Mouse (Mus musculus) megakaryocyte, embryonic 14.5 days (primary cell): ENCODE data around the gene Ccl11.

Experiments used
- FLI1 ChIP-seq: IDR thresholded peaks from 2 replicates; pipeline ENCODE4 v1.6.1; 2012; ENCODE audit warnings: low read length, inconsistent platforms, mixed read lengths
- GATA1 ChIP-seq: IDR thresholded peaks from 3 replicates; pipeline ENCODE4 v1.6.1; 2012; ENCODE audit warnings: mixed read lengths, low read length, inconsistent platforms, borderline replicate concordance

GRCm38 (mm10) chr11:82039132-82039660 lies 18.4 kb upstream of the Ccl11 start:
- no peak for TF ChIP-seq GATA1
- no peak for TF ChIP-seq FLI1
